Mouse (Mus musculus) hindbrain, embryonic 11.5 days (tissue): Measurements from ENCODE around the gene Tmem104. TPM values are rescaled to one million over a fixed set of nuclear protein-coding genes. Genes with fewer than 3 reads are reported as not detected.
A peak's percentile ranks its signal among the peaks of the same experiment; 100 is the strongest.

Experiments
- ATAC-seq: fragments of 200-750 bp; cut with Nextera tagmentation; 2 replicates; pipeline ENCODE4 v1.8.0; 2017; ENCODE audit warnings: mild to moderate bottlenecking, moderate TSS enrichment, moderate library complexity; ENCODE audit not compliant: low FRiP score
- DNase-seq: peaks from one replicate; pipeline ENCODE4 v3.0.0-alpha.2; 2015; ENCODE audit warnings: low spot score
- H3K27ac ChIP-seq: fragments of 300-500 bp; sonication (generic); 2 replicates; pipeline ENCODE4 v1.5.1; 2014; ENCODE audit warnings: mild to moderate bottlenecking, low read depth, low read length
- H3K27me3 ChIP-seq: fragments of 300-500 bp; sonication (generic); 2 replicates; pipeline ENCODE4 v1.6.1; 2014; ENCODE audit warnings: mild to moderate bottlenecking, low read length, moderate library complexity, mixed read lengths; ENCODE audit not compliant: control insufficient read depth, insufficient read depth
- H3K36me3 ChIP-seq: fragments of 300-500 bp; sonication (generic); 2 replicates; pipeline ENCODE4 v1.6.1; 2014; ENCODE audit warnings: mild to moderate bottlenecking, low read length, moderate library complexity, mixed read lengths; ENCODE audit not compliant: control insufficient read depth, insufficient read depth
- H3K4me1 ChIP-seq: fragments of 300-500 bp; sonication (generic); replicated peaks from 2 replicates; pipeline ENCODE4 v1.6.1; 2014; ENCODE audit warnings: low read length, mixed read lengths; ENCODE audit not compliant: control insufficient read depth, insufficient read depth
- H3K4me2 ChIP-seq: fragments of 300-500 bp; sonication (generic); replicated peaks from 2 replicates; pipeline ENCODE4 v1.6.1; 2014; ENCODE audit warnings: mild to moderate bottlenecking, low read depth, low read length
- H3K4me3 ChIP-seq: fragments of 300-500 bp; sonication (generic); 2 replicates; pipeline ENCODE4 v1.5.1; 2014; ENCODE audit warnings: low read depth, low read length
- H3K9ac ChIP-seq: fragments of 300-500 bp; sonication (generic); 2 replicates; pipeline ENCODE4 v1.6.1; 2014; ENCODE audit warnings: low read depth, low read length
- H3K9me3 ChIP-seq: fragments of 300-500 bp; sonication (generic); 2 replicates; pipeline ENCODE4 v1.6.1; 2016; ENCODE audit warnings: low read length; ENCODE audit not compliant: control insufficient read depth
- WGBS: fragments of 180-500 bp; shearing (Covaris S2); extraction: QIAGEN DNeasy Blood & Tissue Kit; methylation state at CpG from one replicate; pipeline ENCODE4 v1.1.7; 2014; 5-methylcytosine and 5-hydroxymethylcytosine counted together
- polyA plus RNA-seq: library from polyadenylated mRNA; unstranded; fragments of >200 nt; fragmentation: Nextera tagmentation; extraction: Ambion mirVana; gene quantifications from 2 replicates; pipeline ENCODE4 v1.2.1, GENCODE M21; 2014

Tmem104 gene
- polyA plus RNA-seq, 1 experiment from 2014 or later = 7.3 TPM

GRCm38 (mm10) chr11:115187693-115188092 lies 406 bp downstream of the Tmem104 start, which contains the start of gene Nat9:
Nat9 (minus strand) TSS chr11:115187859.
- ATAC-seq = no peak; the same call in 1 of the 2 replicates
- H3K36me3 ChIP-seq = no peaks in the 10 kb centered on the region

DNA sequence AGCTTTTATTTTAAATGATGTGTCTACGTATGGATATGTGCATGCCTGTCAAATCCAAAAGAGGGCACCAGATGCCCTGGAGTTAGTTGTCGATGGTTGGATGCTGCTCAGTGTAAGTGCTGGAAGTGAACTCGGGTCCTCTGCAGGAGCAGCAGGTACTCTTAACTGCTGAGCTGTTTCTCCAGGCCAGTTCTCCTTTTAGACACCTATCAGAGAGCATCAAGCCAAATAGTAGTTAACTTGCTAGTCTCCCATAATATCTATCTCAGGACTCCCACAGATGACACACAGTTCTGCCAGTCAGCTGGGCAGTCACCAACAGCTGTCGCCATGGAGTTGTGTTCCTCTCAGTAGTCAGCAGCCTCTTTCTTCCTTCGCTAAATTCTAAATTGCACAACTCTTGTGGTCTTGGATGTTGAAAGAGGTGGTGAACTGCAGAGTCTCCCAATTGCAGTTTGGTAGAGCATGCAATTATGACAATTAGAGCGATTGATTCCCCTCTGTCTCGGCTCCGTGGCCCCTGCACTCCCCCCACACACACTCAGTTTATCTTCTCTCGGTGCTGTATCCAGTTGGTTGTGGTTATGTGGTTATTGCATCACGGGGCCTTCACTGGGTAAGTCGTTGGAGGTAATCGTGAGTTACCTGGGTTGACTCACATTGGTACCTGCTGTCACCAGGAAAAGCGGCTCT lies 1.4 kb downstream of the Tmem104 start:
- H3K27me3 ChIP-seq = no peaks in the 10 kb centered on the region
- 0 out of 2 replicates have a peak overlapping the region, but pooled peaks have one; percentile 80 for H3K4me2 ChIP-seq
- no peaks in the 10 kb centered on the region for H3K9me3 ChIP-seq
- H3K27ac ChIP-seq = no peak overlapping the region
- H3K36me3 ChIP-seq = no peaks in the 10 kb centered on the region
- no peak overlapping the region; the same call in 1 of the 2 replicates for H3K4me3 ChIP-seq
- peaks cover 5% of the 10 kb centered on the region for H3K4me1 ChIP-seq
- 93% methylated on average over 13 of the region's 13 CpGs for WGBS
- ATAC-seq = no peak
- DNase-seq = no peak
- H3K9ac ChIP-seq = 0 out of 2 replicates have a peak overlapping the region, but pooled peaks have one; percentile 66

More at GRCm38 (mm10) chr11:115187693-115188092, 406 bp downstream of the Tmem104 start, which contains the start of gene Nat9:
- H3K4me3 ChIP-seq = peak within 1 kb of the TSS; percentile 58
- peaks cover 5% of the 10 kb centered on the region for H3K4me1 ChIP-seq
- H3K9me3 ChIP-seq = no peaks in the 10 kb centered on the region
- DNase-seq = no peak
- no peaks in the 10 kb centered on the region for H3K27me3 ChIP-seq
- H3K4me2 ChIP-seq = peak within 1 kb of the TSS; percentile 80
- H3K27ac ChIP-seq = peak within 1 kb of the TSS; percentile 51; the same call in 1 of the 2 replicates
- H3K9ac ChIP-seq = peak within 1 kb of the TSS; percentile 66
- WGBS = 12% methylated on average over 12 of the region's 12 CpGs

DNA sequence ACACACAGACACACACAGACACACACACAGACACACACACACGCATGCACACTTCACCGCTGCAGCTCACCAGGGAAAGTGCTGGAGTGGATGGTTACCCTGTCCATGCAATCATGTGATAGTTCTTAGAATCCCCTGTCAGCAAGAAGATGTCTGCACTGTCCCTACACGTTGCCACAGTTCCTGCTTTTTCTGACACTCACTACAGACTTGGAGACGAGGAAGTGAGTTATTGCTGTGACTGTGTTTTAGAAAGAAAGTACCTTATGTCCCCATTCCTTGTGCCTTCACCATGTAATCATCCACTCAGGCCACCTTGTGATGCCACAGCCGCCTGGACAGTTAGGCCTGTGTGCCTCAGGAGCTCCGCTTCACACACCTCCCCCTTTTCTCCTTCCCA lies 2.0 kb downstream of the Tmem104 start:
- peaks cover 5% of the 10 kb centered on the region for H3K4me1 ChIP-seq
- H3K27me3 ChIP-seq = no peaks in the 10 kb centered on the region
- no peaks in the 10 kb centered on the region for H3K9me3 ChIP-seq
- no peak overlapping the region for H3K9ac ChIP-seq
- H3K4me3 ChIP-seq = no peak overlapping the region
- no peak for ATAC-seq
- DNase-seq = no peak
- no peaks in the 10 kb centered on the region for H3K36me3 ChIP-seq
- H3K4me2 ChIP-seq = no peak overlapping the region
- WGBS = 95% methylated on average over 6 of the region's 6 CpGs
- no peak overlapping the region for H3K27ac ChIP-seq

DNA sequence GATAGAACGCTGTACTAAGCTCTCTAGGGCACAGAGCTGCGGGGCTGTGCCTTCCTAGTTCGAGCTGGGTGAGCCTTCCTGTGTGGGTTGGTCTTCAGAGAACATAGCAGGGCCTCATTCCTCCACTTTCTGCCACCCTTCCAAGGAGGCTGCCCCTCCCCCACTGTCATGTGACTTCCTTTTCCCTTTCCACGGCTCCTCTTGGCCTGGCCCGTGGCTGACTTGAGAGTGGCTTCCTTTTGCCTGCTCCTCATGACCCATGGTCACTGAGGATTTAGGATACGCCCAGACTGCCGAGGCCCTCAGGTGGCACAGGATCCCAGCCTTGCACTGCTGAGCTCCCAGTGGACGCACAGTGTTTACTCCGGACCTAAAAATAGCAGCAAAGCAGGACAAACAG lies 4.9 kb downstream of the Tmem104 start:
- no peak for ATAC-seq
- 77% methylated on average over 9 of the region's 9 CpGs for WGBS

GRCm38 (mm10) chr11:115194693-115195092 lies 7.4 kb downstream of the Tmem104 start:
- H3K36me3 ChIP-seq = no peaks in the 10 kb centered on the region
- H3K27me3 ChIP-seq = no peaks in the 10 kb centered on the region; the same call in 1 of the 2 replicates
- DNase-seq (no peak), ATAC-seq (no peak)
- H3K9me3 ChIP-seq = no peaks in the 10 kb centered on the region
- no peak overlapping the region for H3K9ac ChIP-seq
- H3K4me1 ChIP-seq = 0 out of 2 replicates have a peak, but pooled peaks cover 4% of the 10 kb centered on the region
- H3K4me3 ChIP-seq = no peak overlapping the region
- no peak overlapping the region for H3K4me2 ChIP-seq
- H3K27ac ChIP-seq = no peak overlapping the region
- 91% methylated on average over 6 of the region's 6 CpGs for WGBS

More for the DNA sequence above, 4.9 kb downstream of the Tmem104 start:
- no peak for DNase-seq
- H3K9ac ChIP-seq = no peak overlapping the region
- peaks cover 5% of the 10 kb centered on the region for H3K4me1 ChIP-seq
- H3K9me3 ChIP-seq = no peaks in the 10 kb centered on the region
- H3K27ac ChIP-seq = no peak overlapping the region
- no peaks in the 10 kb centered on the region; the same call in 1 of the 2 replicates for H3K27me3 ChIP-seq
- H3K4me2 ChIP-seq = no peak overlapping the region
- no peaks in the 10 kb centered on the region for H3K36me3 ChIP-seq
- H3K4me3 ChIP-seq = no peak overlapping the region

DNA sequence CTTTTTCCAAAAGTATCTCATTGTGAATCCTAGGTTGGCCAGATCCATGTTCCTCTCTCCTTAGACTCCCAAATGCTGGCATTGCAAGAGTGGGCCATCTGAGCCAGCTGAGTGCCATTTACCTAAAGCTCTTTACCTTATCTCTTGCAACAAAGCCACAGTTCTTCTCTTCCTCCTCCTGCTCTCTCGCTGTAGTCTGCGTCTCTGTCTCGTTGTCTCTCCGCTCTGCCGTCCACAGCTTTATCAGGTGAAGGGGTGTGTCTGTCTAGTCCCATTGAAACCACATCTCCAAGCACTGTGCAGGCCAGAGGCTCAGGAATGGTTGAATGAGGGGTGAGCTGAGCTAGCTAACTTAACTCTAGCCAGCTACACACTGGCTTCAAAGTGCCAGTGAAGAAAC lies 8.6 kb downstream of the Tmem104 start:
- no peak for DNase-seq
- H3K36me3 ChIP-seq = no peaks in the 10 kb centered on the region
- H3K4me2 ChIP-seq = no peak overlapping the region
- no peak overlapping the region for H3K4me3 ChIP-seq
- H3K4me1 ChIP-seq = peaks cover 4% of the 10 kb centered on the region; the same call in 1 of the 2 replicates
- no peaks in the 10 kb centered on the region; the same call in 1 of the 2 replicates for H3K27me3 ChIP-seq
- no peaks in the 10 kb centered on the region for H3K9me3 ChIP-seq
- WGBS = 86% methylated on average over 5 of the region's 5 CpGs
- ATAC-seq = no peak
- no peak overlapping the region for H3K27ac ChIP-seq
- H3K9ac ChIP-seq = no peak overlapping the region

DNA sequence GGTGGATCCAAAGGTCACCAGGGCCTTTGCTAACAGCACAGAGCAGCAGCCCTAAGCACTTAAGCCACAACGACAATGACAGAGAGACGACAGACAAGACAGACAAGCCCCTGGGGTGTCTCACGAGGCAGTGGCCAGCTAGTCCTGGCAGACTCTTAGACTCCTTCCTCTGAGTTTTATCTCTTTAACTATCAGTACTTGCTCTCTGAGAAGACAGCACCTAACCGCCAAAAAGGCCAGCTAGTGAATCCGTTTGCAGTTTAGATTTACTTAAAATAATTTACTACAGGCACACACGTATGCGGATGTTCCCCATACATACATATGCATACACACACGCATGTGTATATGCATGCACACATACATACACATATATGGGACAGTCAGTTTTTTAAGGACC lies 10.3 kb downstream of the Tmem104 start:
- no peaks in the 10 kb centered on the region for H3K9me3 ChIP-seq
- ATAC-seq (no peak), DNase-seq (no peak)
- H3K27ac ChIP-seq = no peak overlapping the region
- no peaks in the 10 kb centered on the region for H3K36me3 ChIP-seq
- no peaks in the 10 kb centered on the region; the same call in 1 of the 2 replicates for H3K27me3 ChIP-seq
- H3K4me2 ChIP-seq = no peak overlapping the region
- WGBS = 79% methylated on average over 8 of the region's 8 CpGs
- no peak overlapping the region for H3K4me3 ChIP-seq
- H3K9ac ChIP-seq = no peak overlapping the region
- peaks cover 4% of the 10 kb centered on the region; the same call in 1 of the 2 replicates for H3K4me1 ChIP-seq

DNA sequence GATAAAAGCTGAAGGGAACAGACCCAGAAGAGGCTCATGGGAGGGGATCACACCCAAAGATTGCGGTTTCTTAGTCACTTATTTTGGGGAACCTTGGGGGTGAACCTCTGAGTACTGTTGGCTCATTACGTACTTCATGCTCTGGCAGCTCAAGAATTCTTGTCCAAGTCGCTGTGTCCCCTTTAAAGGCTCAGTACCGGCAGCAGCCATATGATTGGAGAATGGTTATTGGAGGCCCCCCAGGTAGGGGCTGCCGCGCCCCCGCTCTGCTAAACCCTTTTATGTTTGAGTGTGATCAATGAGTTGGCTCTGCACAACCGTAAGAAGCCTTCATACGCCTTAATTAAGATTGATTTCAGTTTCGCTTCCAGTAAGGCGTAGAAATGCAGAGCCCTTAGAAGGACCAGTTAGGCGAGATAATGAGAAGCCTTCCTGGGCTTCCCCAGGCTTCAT lies 11.7 kb downstream of the Tmem104 start:
- Histone ChIP-seq H3K4me3 (no peak overlapping the region), H3K4me1 (peaks cover 6% of the 10 kb centered on the region; the same call in 1 of the 2 replicates), H3K4me2 (no peak overlapping the region), H3K9me3 (no peaks in the 10 kb centered on the region), H3K36me3 (no peaks in the 10 kb centered on the region), H3K27ac (no peak overlapping the region), H3K27me3 (no peaks in the 10 kb centered on the region; the same call in 1 of the 2 replicates), H3K9ac (no peak overlapping the region)
- 45% methylated on average over 12 of the region's 12 CpGs for WGBS
- ATAC-seq (peak; percentile 47; the same call in 1 of the 2 replicates), DNase-seq (no peak)
